Mouse (Mus musculus) spleen, adult 2 months (tissue): ENCODE data around the gene Utp20.

Source experiments
- CTCF ChIP-seq: fragments of 200-500 bp; IDR thresholded peaks from 2 replicates; pipeline ENCODE4 v1.5.1; 2011; ENCODE audit warnings: mild to moderate bottlenecking, inconsistent platforms; ENCODE audit not compliant: insufficient read depth, insufficient read length, insufficient replicate concordance; ENCODE audit errors: extremely low read depth
- POLR2A ChIP-seq: fragments of 200-500 bp; IDR thresholded peaks from 2 replicates; pipeline ENCODE4 v1.6.1; 2011; ENCODE audit warnings: low read depth, low read length, inconsistent platforms

GRCm38 (mm10) chr10:88730571-88731495 lies 95.8 kb downstream of the Utp20 start, which contains the start of gene Arl1:
- TF ChIP-seq POLR2A (peak; percentile 80), CTCF (no peak)
